Mouse (Mus musculus): Measurements from ENCODE around the gene Bcl2l10.

DNA sequence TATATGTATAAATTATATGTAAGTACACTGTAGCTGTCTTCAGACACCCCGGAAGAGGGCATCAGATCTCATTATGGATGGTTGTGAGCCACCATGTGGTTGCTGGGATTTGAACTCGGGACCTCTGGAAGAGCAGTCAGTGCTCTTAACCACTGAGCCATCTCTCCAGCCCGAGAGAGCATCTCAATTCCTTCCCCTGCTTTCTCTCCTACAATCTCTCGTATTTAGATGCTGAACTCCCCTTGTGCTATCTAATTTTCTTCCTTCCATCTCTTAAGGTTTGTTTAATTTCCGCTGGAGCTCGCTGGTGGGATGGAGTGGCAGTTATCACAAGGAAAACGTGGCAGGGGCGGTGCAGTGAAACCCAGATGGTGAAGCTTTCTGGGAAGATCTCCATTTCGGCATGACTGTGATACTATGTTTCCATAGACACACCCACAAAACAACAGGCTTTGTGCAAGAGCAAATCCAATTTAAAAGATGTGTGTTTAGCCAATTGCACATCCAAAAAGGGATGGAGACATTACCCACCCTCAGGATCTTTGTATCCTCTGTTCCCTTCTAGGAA is 9.6 kb downstream of the Bcl2l10 start:
- TF ChIP-seq POLR2A (IDR thresholded peaks at IDR 0.05; ENCODE audit: borderline replicate concordance, low read depth, low read length) (no peak), CTCF (IDR thresholded peaks at IDR 0.05; ENCODE audit: low read depth, low read length) (no peak)

Measured in bone marrow macrophage, adult 2 months (primary cell).